Mouse (Mus musculus) heart, embryonic 10.5 days (tissue): ENCODE results near the gene Olfr577. TPM values are rescaled to one million over a fixed set of nuclear protein-coding genes. Genes with fewer than 3 reads are reported as not detected.

Experiments used
- DNase-seq: peaks from one replicate; pipeline ENCODE4 v3.0.0-alpha.2; 2017; ENCODE audit warnings: low spot score
- H3K27ac ChIP-seq: fragments of 300-500 bp; sonication (generic); 2 replicates; pipeline ENCODE4 v1.5.1; 2016; ENCODE audit warnings: mild to moderate bottlenecking
- H3K27me3 ChIP-seq: fragments of 300-500 bp; sonication (generic); 2 replicates; pipeline ENCODE4 v1.6.1; 2016; ENCODE audit warnings: mild to moderate bottlenecking; ENCODE audit not compliant: poor library complexity, insufficient read depth, severe bottlenecking
- H3K36me3 ChIP-seq: fragments of 300-500 bp; sonication (generic); 2 replicates; pipeline ENCODE4 v1.6.1; 2016; ENCODE audit warnings: mild to moderate bottlenecking, moderate library complexity
- H3K4me1 ChIP-seq: fragments of 300-500 bp; sonication (generic); 2 replicates; pipeline ENCODE4 v1.6.1; 2016; ENCODE audit warnings: mild to moderate bottlenecking
- H3K4me3 ChIP-seq: fragments of 300-500 bp; sonication (generic); 2 replicates; pipeline ENCODE4 v1.5.1; 2016; ENCODE audit warnings: mild to moderate bottlenecking, moderate library complexity
- H3K9me3 ChIP-seq: fragments of 300-500 bp; sonication (generic); 2 replicates; pipeline ENCODE4 v1.6.1; 2016; ENCODE audit warnings: mild to moderate bottlenecking, moderate library complexity
- WGBS: fragments of 180-500 bp; shearing (Covaris S2); methylation state at CpG from one replicate; pipeline ENCODE4 v1.1.7; 2016; 5-methylcytosine and 5-hydroxymethylcytosine counted together
- polyA plus RNA-seq: library from polyadenylated mRNA; unstranded; fragments of >200 nt; fragmentation: Nextera tagmentation; extraction: Ambion mirVana; gene quantifications from 2 replicates; pipeline ENCODE4 v1.2.1, GENCODE M21; 2016

Olfr577 gene
- not detected in 2 replicates for polyA plus RNA-seq

DNA sequence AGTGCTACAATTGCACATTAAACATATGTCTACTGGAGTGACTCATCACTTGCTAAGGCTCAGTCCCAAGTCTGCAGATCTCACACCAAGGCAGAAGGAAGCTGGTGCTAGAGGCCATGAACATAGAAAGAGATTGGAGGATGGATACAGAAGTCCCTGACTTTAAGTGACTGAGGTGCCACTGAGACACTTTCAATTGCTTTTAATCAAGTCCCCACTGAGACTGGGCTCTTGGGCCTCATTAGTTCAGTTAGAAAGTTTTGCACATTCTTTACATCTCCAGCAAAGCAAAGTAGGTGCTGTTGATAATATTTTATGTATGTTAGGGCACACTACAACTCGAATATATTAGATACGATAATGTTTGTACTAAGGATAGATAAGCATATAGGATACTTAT is at the start of gene Olfr577:
Gene Olfr577 (minus strand): TSS at position 101 of the 400 bp plus-strand sequence.
- 81% methylated on average over 2 of the region's 2 CpGs for WGBS
- no peaks in the 10 kb centered on the region for H3K9me3 ChIP-seq
- no peak within 1 kb of the TSS for H3K4me3 ChIP-seq
- no peak for DNase-seq
- no peak within 1 kb of the TSS for H3K27ac ChIP-seq
- H3K4me1 ChIP-seq: no peaks in the 10 kb centered on the region
- H3K27me3 ChIP-seq: no peaks in the 10 kb centered on the region
- no peaks in the 10 kb centered on the region for H3K36me3 ChIP-seq

- Histone ChIP-seq H3K4me3 (no peak within 1 kb of the TSS), H3K9me3 (no peaks in the 10 kb centered on the region), H3K27ac (no peak within 1 kb of the TSS), H3K4me1 (no peaks in the 10 kb centered on the region), H3K27me3 (no peaks in the 10 kb centered on the region), H3K36me3 (no peaks in the 10 kb centered on the region)
- 62% methylated on average over 3 of the region's 3 CpGs for WGBS
- no peak for DNase-seq
Observed at GRCm38 (mm10) chr7:102989224-102989623, 13.5 kb upstream of the Olfr577 start, which contains the start of gene Olfr578. Gene Olfr578 (minus strand): TSS chr7:102989324.

DNA sequence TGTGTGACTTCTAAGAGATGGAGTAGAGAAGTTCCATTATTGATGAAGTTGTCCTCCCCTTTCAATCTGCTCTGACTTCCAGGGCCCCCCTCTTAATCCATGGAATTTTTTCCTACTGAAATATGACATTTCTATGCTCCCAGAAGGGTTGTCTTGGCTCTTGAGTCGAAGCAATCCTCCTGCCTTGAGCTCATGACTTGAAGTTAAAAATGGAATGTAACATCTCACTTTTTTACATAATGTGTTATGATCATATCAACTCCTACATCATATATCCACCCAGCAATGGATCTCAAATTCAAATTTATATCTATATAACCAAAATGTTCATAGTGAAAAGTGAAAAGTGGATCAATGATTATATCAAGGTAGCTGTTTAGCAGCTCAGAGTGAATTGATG is 1.3 kb downstream of the Olfr577 start:
- H3K4me1 ChIP-seq: no peaks in the 10 kb centered on the region
- H3K4me3 ChIP-seq: no peak overlapping the region
- H3K27me3 ChIP-seq: no peaks in the 10 kb centered on the region
- H3K27ac ChIP-seq: no peak overlapping the region
- 64% methylated on average over 1 of the region's 1 CpGs for WGBS
- no peaks in the 10 kb centered on the region for H3K9me3 ChIP-seq
- DNase-seq: no peak
- no peaks in the 10 kb centered on the region for H3K36me3 ChIP-seq

DNA sequence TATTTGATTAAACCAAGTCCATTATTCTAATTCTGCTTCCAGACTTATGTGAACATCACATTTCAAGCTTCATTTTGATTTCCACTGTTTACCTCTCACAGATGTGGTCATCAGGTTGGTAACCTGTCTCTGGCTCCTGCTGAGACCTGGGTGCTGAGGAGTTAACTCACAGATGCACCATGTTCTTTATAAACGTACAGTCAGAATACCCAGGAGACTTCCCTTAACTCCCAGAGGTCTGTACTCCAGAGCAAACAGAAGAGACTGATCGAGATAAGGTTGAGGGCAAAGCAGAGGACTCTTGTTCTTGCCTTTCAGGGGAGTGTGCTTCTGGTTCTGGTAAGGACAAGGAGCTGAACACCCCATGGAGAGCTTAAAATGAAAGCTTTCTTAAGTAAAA is 13.4 kb downstream of the Olfr577 start, which contains the start of gene Olfr576:
Gene Olfr576 (plus strand): TSS at position 301 of the 400 bp plus-strand sequence.
- H3K9me3 ChIP-seq: no peaks in the 10 kb centered on the region
- H3K27me3 ChIP-seq: no peaks in the 10 kb centered on the region
- H3K27ac ChIP-seq: no peak within 1 kb of the TSS
- WGBS: 14% methylated on average over 2 of the region's 2 CpGs
- DNase-seq: no peak
- no peaks in the 10 kb centered on the region for H3K4me1 ChIP-seq
- no peaks in the 10 kb centered on the region for H3K36me3 ChIP-seq
- no peak within 1 kb of the TSS for H3K4me3 ChIP-seq

DNA sequence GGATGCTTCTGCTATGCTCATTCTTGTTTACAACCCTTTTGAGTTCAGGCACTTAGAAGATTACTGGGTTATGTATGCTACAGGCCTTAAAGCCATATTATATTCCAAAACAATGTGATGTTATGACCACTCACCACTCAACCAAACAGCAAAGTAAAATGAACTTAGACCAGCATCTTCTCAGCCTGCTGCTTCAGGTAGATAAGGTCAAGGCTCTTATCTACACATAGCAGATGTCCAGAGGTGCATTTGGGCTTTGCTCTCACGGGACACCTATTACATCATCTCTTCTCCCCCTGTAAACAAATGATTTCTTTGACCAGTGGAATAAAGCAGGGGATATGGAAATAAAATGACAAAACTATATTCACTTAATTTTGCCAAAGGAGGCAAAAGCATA is 17.1 kb downstream of the Olfr577 start, which contains the start of gene Olfr575:
Gene Olfr575 (minus strand): TSS at position 183 of the 400 bp plus-strand sequence.
- 48% methylated on average over 1 of the region's 1 CpGs for WGBS
- no peaks in the 10 kb centered on the region for H3K4me1 ChIP-seq
- peak; percentile 79 for DNase-seq
- no peak within 1 kb of the TSS for H3K4me3 ChIP-seq
- no peaks in the 10 kb centered on the region for H3K9me3 ChIP-seq
- H3K36me3 ChIP-seq: no peaks in the 10 kb centered on the region
- no peak within 1 kb of the TSS for H3K27ac ChIP-seq
- H3K27me3 ChIP-seq: no peaks in the 10 kb centered on the region

DNA sequence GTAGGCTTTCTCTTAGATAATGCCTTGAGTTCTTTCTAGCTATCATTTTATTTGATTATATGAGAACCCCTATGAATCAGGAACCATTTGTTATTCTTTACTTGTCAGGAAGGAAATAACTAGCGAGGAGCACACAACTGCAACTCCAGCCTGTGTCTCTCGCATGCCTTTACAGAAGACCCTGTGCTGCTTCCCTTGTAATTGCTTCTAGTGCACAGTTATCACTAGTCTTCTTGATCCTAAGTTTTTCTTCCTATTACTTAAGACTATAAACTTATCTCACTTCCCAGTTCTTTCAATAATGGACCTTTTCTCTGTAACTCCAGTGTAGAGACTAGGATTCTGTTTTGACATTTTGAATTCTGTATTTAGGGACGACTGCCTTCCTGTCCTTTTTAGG is 17.6 kb downstream of the Olfr577 start:
- 57% methylated on average over 3 of the region's 3 CpGs for WGBS
- H3K4me1 ChIP-seq: no peaks in the 10 kb centered on the region
- H3K27ac ChIP-seq: no peak overlapping the region
- no peaks in the 10 kb centered on the region for H3K36me3 ChIP-seq
- no peak for DNase-seq
- H3K27me3 ChIP-seq: no peaks in the 10 kb centered on the region
- H3K4me3 ChIP-seq: no peak overlapping the region
- H3K9me3 ChIP-seq: no peaks in the 10 kb centered on the region

GRCm38 (mm10) chr7:102950732-102951131 is 25.0 kb downstream of the Olfr577 start:
- H3K4me1 ChIP-seq: no peaks in the 10 kb centered on the region
- no peaks in the 10 kb centered on the region for H3K27me3 ChIP-seq
- H3K4me3 ChIP-seq: no peak overlapping the region
- no peaks in the 10 kb centered on the region for H3K36me3 ChIP-seq
- no peaks in the 10 kb centered on the region for H3K9me3 ChIP-seq
- 78% methylated on average over 1 of the region's 1 CpGs for WGBS
- no peak overlapping the region for H3K27ac ChIP-seq
- no peak for DNase-seq

DNA sequence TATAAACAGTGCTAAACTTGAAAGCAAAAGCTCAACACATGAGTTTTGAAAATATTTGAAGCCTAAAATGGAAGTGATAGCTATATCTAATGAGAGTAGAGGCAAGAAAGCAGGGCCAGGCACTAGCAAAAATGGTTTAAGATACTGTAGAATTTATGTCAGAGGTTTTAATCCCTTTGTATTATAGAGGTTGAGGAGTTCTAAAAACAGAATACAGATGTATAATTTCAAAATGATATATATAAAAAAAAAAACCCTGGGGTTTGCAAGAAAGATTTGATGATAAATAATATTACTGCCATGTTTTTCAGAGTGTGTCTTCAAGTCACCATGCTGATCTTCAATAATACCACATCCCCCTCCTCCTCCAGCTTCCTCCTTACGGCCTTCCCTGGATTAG is 27.6 kb downstream of the Olfr577 start, which contains the start of gene Olfr574:
Gene Olfr574 (plus strand): TSS at position 301 of the 400 bp plus-strand sequence.
- Histone ChIP-seq H3K4me1 (no peaks in the 10 kb centered on the region), H3K27me3 (no peaks in the 10 kb centered on the region), H3K36me3 (no peaks in the 10 kb centered on the region), H3K9me3 (no peaks in the 10 kb centered on the region), H3K27ac (no peak within 1 kb of the TSS), H3K4me3 (no peak within 1 kb of the TSS)
- WGBS: 88% methylated on average over 1 of the region's 1 CpGs
- no peak for DNase-seq

DNA sequence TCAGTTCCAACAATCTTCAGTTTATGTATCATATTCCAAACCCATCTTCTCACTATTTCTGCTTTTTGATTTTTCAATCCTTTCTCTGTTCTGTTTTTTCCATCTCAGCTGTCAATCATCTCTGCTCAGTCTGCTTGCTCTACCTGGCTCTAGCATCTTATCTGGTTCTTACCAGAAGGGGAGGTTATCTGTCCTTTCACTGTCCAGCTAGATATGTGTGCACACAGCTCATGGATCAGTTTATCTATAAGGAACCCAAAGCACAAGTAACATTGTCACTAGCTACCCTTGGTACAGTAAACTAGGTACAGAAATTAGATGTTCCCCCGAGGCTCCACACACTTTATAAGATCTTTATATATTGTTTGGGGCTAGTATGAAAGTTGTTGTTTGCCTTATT is 32.3 kb downstream of the Olfr577 start:
- H3K4me3 ChIP-seq: no peak overlapping the region
- WGBS: 75% methylated on average over 1 of the region's 1 CpGs
- H3K4me1 ChIP-seq: no peaks in the 10 kb centered on the region
- H3K36me3 ChIP-seq: no peaks in the 10 kb centered on the region
- DNase-seq: no peak
- no peak overlapping the region for H3K27ac ChIP-seq
- H3K27me3 ChIP-seq: no peaks in the 10 kb centered on the region
- no peaks in the 10 kb centered on the region for H3K9me3 ChIP-seq

DNA sequence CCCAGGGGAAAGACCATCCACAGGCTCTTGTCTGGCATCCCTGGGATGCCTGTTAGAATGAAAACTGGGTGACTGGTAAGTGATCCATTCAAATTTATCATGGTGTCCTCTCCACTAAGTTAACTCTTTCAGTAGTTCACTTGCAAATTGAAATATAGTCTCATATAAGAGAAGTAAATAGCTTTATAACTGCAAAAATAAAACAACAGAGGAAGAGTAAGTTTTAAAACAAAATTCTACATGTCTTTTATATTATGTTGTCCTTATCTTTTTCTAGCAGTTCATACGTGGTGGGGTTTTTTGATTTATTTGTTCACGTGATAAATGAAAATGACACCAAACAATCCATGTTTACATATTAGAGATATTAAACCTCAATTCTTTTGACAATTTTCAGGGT is 33.3 kb downstream of the Olfr577 start, which contains the start of gene Olfr573-ps1:
Gene Olfr573-ps1 (minus strand): TSS at position 101 of the 400 bp plus-strand sequence.
- Histone ChIP-seq H3K27ac (no peak within 1 kb of the TSS), H3K9me3 (no peaks in the 10 kb centered on the region), H3K4me3 (no peak within 1 kb of the TSS), H3K4me1 (no peaks in the 10 kb centered on the region), H3K27me3 (no peaks in the 10 kb centered on the region), H3K36me3 (no peaks in the 10 kb centered on the region)
- 88% methylated on average over 2 of the region's 2 CpGs for WGBS
- DNase-seq: no peak

DNA sequence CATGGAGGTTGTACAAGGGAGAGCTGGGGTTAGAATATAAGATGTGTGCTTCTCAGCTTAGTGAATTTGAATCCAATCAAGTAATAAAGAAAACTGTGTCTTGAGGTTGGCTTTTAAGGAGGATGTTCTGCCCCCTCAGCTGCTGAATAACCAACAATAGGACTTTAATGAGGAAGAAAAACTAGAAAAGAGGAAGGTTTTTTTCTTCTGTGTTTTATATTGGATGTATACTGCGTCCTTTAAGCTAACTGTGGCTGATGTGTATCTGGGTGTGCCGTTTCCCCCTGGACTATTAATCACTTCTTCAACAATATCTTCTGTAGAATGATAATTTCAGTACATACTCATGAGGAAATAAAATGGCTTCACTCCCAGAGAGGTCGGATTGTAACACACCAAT is 48.6 kb downstream of the Olfr577 start:
- Histone ChIP-seq H3K4me3 (no peak overlapping the region), H3K27me3 (no peaks in the 10 kb centered on the region), H3K9me3 (no peaks in the 10 kb centered on the region), H3K4me1 (no peaks in the 10 kb centered on the region), H3K27ac (no peak overlapping the region), H3K36me3 (no peaks in the 10 kb centered on the region)
- 73% methylated on average over 3 of the region's 3 CpGs for WGBS
- DNase-seq: no peak

GRCm38 (mm10) chr7:102924109-102924508 is 51.6 kb downstream of the Olfr577 start, which contains the start of gene Olfr572:
Gene Olfr572 (plus strand): TSS chr7:102924409.
- no peak within 1 kb of the TSS for H3K4me3 ChIP-seq

More at GRCm38 (mm10) chr7:102924109-102924508, 51.6 kb downstream of the Olfr577 start, which contains the start of gene Olfr572:
- Histone ChIP-seq H3K36me3 (no peaks in the 10 kb centered on the region), H3K4me1 (no peaks in the 10 kb centered on the region), H3K27me3 (no peaks in the 10 kb centered on the region), H3K27ac (no peak within 1 kb of the TSS), H3K9me3 (no peaks in the 10 kb centered on the region)
- DNase-seq: no peak
- 48% methylated on average over 1 of the region's 1 CpGs for WGBS
